In genomic region chr9:54301255-54301654, GRCm38 (mm10) we compare ENCODE assay signal across 15 mouse cellular contexts. TPM values are rescaled to one million over a fixed set of nuclear protein-coding genes. Genes with fewer than 3 reads are reported as not detected.
DNase-seq lines count a peak whose midpoint lies in the region; ATAC-seq lines count a peak whose summit lies in the region.
"Had no signal": no experiment of that assay in that cellular context is flagged by ENCODE, and none has a peak within 500 bp of the region (broad histone marks: within the 10 kb centered on the region; RNA-seq: fewer than 3 reads in every experiment).

No protein-coding gene starts in this region.

- H3K9ac ChIP-seq in kidney, embryonic 16.5 days (replicated peaks; ENCODE audit: low read length) = no peak overlapping the region

- no peak for ATAC-seq in kidney, embryonic 16.5 days (ENCODE audit: low FRiP score, low TSS enrichment)

- no peak overlapping the region for H3K4me3 ChIP-seq in kidney, embryonic 16.5 days (ENCODE audit: low read length)

- H3K27ac ChIP-seq in kidney, embryonic 16.5 days (ENCODE audit: low read length) = no peak overlapping the region

- no peaks in the 10 kb centered on the region for H3K27me3 ChIP-seq in kidney, embryonic 16.5 days (ENCODE audit: insufficient read depth, low read length)

- no peaks in the 10 kb centered on the region for H3K36me3 ChIP-seq in kidney, embryonic 16.5 days (ENCODE audit: insufficient read depth, low read length)

- H3K9me3 ChIP-seq in kidney, embryonic 16.5 days (ENCODE audit: low read length) = no peaks in the 10 kb centered on the region

- no peak overlapping the region for H3K4me2 ChIP-seq in kidney, embryonic 16.5 days (replicated peaks; ENCODE audit: low read depth, low read length)
- H3K4me2 ChIP-seq: midbrain, embryonic 11.5 days had no signal

- DNase-seq in adrenal gland, postnatal 10 days = peak; percentile 66
- DNase-seq in adrenal gland, postnatal 4 days (ENCODE audit: low spot score in 2 of 2) = no peak
- DNase-seq in left cerebral cortex, adult 11 months (ENCODE audit: low spot score) = peak; percentile 4
- no peak for DNase-seq in left cerebral cortex, postnatal 10 days (ENCODE audit: extremely low spot score in 1 of 2, low spot score in 2 of 2)
- DNase-seq in heart, postnatal 36 days = peak; percentile 13 to 26
- peak; percentile 34 to 37 for DNase-seq in right cerebral cortex, postnatal 10 days (ENCODE audit: low spot score in 2 of 2)
- no peak for DNase-seq in urinary bladder, postnatal 36 days (ENCODE audit: low spot score in 2 of 2)
- DNase-seq: kidney, postnatal 36 days had no signal

- no peaks in the 10 kb centered on the region for H3K4me1 ChIP-seq in kidney, embryonic 16.5 days (ENCODE audit: insufficient read depth, low read length)

- intact Hi-C loops in left cerebral cortex, postnatal 10 days (cut with DNase I) = no loop called here
- intact Hi-C loops in heart, postnatal 36 days (cut with DNase I) = no loop called here

- 86% methylated on average over 4 of the region's 4 CpGs for whole genome bisulfite sequencing in kidney, embryonic 16.5 days

RNA-seq across cellular contexts. Expression of gene Gldn, which starts 15.0 kb away (rescaled TPM):
- total RNA-seq in adrenal gland, postnatal 10 days (2021) = 1 to 10 TPM; 3.0 to 3.7 TPM
- total RNA-seq in adrenal gland, postnatal 4 days (2021) = 1 to 10 TPM; 1.9 to 2.2 TPM
- under 1 TPM; 0.57 to 0.62 TPM for total RNA-seq in left cerebral cortex, postnatal 10 days (2021)
- total RNA-seq in heart, postnatal 36 days (2021) = under 1 TPM in 1 of 2 experiments, not detected in 1; 0.11 TPM
- 3.9 and 5.0 TPM in 2 replicates for polyA plus RNA-seq in kidney, embryonic 16.5 days (2015; fragmentation: Nextera tagmentation; extraction: Ambion mirVana)
- total RNA-seq: ES-E14; hematopoietic stem cell, adult 5-6 weeks had no signal
- polyA plus RNA-seq: liver, embryonic 16.5 days had no signal

RNA-seq across cellular contexts. Expression of gene Cyp19a1, which starts 33.3 kb away (rescaled TPM):
- total RNA-seq in adrenal gland, postnatal 10 days (2021) = not detected
- total RNA-seq in adrenal gland, postnatal 4 days (2021) = not detected
- total RNA-seq in left cerebral cortex, postnatal 10 days (2021) = under 1 TPM; 0.19 to 0.28 TPM
- not detected for total RNA-seq in heart, postnatal 36 days (2021)
- not detected in 2 replicates for polyA plus RNA-seq in kidney, embryonic 16.5 days (2015; fragmentation: Nextera tagmentation; extraction: Ambion mirVana)
- total RNA-seq: ES-E14; hematopoietic stem cell, adult 5-6 weeks had no signal
- polyA plus RNA-seq: forebrain, embryonic 11.5 days; liver, embryonic 16.5 days; midbrain, embryonic 11.5 days; urinary bladder, adult 2 months had no signal

Comparison
In these comparisons a context has a peak if more than half of its experiments do, and no peak if none do; other contexts are left out.
1. DNase-seq: peak in adrenal gland, postnatal 10 days (single experiment), left cerebral cortex, adult 11 months (single experiment), heart, postnatal 36 days (2 of 2) and right cerebral cortex, postnatal 10 days (2 of 2); none in adrenal gland, postnatal 4 days (0 of 2), left cerebral cortex, postnatal 10 days (0 of 2) and urinary bladder, postnatal 36 days (0 of 2).